Mouse (Mus musculus): ENCODE measurements around the gene Atg7. TPM values are rescaled to one million over a fixed set of nuclear protein-coding genes. Genes with fewer than 3 reads are reported as not detected.

Atg7 gene
- total and polyA plus RNA-seq, 2 experiments from 2014 or later, result 17.1 to 21.5 TPM

GRCm38 (mm10) chr6:114804866-114805265, 162.0 kb downstream of the Atg7 start:
- TF ChIP-seq CTCF (IDR thresholded peaks at IDR 0.05), result no peak
- no peaks in the 10 kb centered on the region for H3K4me1 ChIP-seq (ENCODE audit: insufficient read depth, low read length)
- ATAC-seq (ENCODE audit: low FRiP score) (no peak), DNase-seq (ENCODE audit: low spot score) (peak; percentile 15)
- H3K27ac ChIP-seq (ENCODE audit: low read depth, low read length), result no peak overlapping the region
- no peaks in the 10 kb centered on the region for H3K9me3 ChIP-seq (ENCODE audit: low read length)
- 53% methylated on average over 1 of the region's 1 CpGs for WGBS
- no peak overlapping the region for H3K4me3 ChIP-seq (ENCODE audit: low read depth, low read length)
- no peak overlapping the region for H3K9ac ChIP-seq (replicated peaks; ENCODE audit: low read length, poor library complexity, severe bottlenecking)
- H3K4me2 ChIP-seq (ENCODE audit: low read depth, low read length, poor library complexity, severe bottlenecking), result no peak overlapping the region
- H3K36me3 ChIP-seq (ENCODE audit: insufficient read depth, low read length), result no peaks in the 10 kb centered on the region
- H3K27me3 ChIP-seq (ENCODE audit: insufficient read depth, low read length), result no peaks in the 10 kb centered on the region

DNA sequence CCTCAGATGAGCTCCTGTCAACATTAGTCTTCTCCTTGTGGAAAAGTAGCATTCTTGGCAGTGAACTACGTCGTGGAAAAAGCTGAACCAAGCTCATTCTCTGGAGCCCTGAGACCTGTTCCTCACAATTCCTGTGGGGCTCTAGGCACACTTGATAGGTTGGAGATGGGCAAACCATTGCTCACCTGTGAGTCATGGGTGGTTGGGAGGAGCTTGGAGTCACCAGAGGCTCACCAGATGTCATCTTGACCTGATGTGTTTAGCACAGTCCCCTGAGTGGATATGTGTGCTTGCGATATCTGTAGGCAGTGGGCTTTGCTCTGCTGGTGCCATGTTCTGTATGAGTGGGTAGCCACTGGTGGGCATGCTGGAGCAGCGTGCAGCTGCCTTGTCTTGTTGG, 163.0 kb downstream of the Atg7 start:
- 90% methylated on average over 4 of the region's 4 CpGs for WGBS
- H3K9ac ChIP-seq (replicated peaks; ENCODE audit: low read length, poor library complexity, severe bottlenecking), result no peak overlapping the region
- H3K27me3 ChIP-seq (ENCODE audit: insufficient read depth, low read length), result no peaks in the 10 kb centered on the region
- no peaks in the 10 kb centered on the region for H3K36me3 ChIP-seq (ENCODE audit: insufficient read depth, low read length)
- H3K4me1 ChIP-seq (ENCODE audit: insufficient read depth, low read length), result no peaks in the 10 kb centered on the region
- TF ChIP-seq CTCF (IDR thresholded peaks at IDR 0.05), result no peak
- no peak overlapping the region for H3K4me2 ChIP-seq (ENCODE audit: low read depth, low read length, poor library complexity, severe bottlenecking)
- DNase-seq (ENCODE audit: low spot score) (no peak), ATAC-seq (ENCODE audit: low FRiP score) (no peak)
- no peak overlapping the region for H3K4me3 ChIP-seq (ENCODE audit: low read depth, low read length)
- no peaks in the 10 kb centered on the region for H3K9me3 ChIP-seq (ENCODE audit: low read length)
- no peak overlapping the region for H3K27ac ChIP-seq (ENCODE audit: low read depth, low read length)

DNA sequence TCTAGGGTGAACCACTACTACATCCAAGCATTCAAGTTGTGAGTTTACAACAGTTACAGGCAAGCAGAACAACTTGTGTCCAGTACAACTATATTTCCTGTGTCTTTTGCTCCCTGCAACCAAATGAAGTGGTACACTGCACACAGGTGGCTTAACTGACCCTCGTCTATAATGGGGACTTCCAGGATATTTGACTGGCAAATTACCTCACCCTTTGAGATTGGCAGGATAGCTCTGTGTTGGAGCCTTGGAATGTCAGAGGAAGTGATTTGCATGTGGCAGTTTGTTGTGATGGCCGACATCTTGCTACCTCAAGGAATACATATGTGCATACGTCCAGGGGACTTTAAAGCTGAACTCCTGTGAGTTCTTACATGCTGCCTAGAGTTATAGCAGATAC, 164.6 kb downstream of the Atg7 start:
- Histone ChIP-seq H3K27me3 (ENCODE audit: insufficient read depth, low read length) (no peaks in the 10 kb centered on the region), H3K9ac (replicated peaks; ENCODE audit: low read length, poor library complexity, severe bottlenecking) (no peak overlapping the region), H3K4me2 (ENCODE audit: low read depth, low read length, poor library complexity, severe bottlenecking) (no peak overlapping the region), H3K4me3 (ENCODE audit: low read depth, low read length) (no peak overlapping the region), H3K4me1 (ENCODE audit: insufficient read depth, low read length) (no peaks in the 10 kb centered on the region), H3K27ac (ENCODE audit: low read depth, low read length) (no peak overlapping the region), H3K9me3 (ENCODE audit: low read length) (no peaks in the 10 kb centered on the region), H3K36me3 (ENCODE audit: insufficient read depth, low read length) (no peaks in the 10 kb centered on the region)
- no peak for DNase-seq (ENCODE audit: low spot score)
- WGBS, result 87% methylated on average over 3 of the region's 3 CpGs
- no peak for TF ChIP-seq CTCF (IDR thresholded peaks at IDR 0.05)
- no peak for ATAC-seq (ENCODE audit: low FRiP score)

- 92% methylated on average over 3 of the region's 3 CpGs for WGBS
- no peak overlapping the region for H3K4me3 ChIP-seq (ENCODE audit: low read depth, low read length)
Measured at GRCm38 (mm10) chr6:114808654-114809430, 165.9 kb downstream of the Atg7 start.

DNA sequence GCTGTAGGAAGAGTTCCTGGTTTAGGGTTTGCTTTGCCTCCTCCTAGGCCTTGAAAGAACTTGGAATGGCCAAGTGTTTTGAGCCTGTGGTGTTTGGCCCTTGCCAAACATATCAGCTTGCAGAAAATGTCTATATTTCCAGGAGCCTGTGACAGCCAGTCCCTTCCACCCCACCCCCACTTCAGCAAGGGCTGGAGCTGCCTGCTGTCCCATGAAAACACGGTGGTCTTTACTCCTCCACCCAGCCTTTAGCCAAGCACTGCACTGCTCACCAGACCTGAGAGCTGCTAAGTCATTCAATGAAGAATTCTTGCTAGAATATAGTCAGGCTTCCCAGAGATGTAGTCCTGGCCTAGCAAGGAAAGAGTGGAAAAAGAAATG, 166.5 kb downstream of the Atg7 start:
- DNase-seq (ENCODE audit: low spot score) (no peak), ATAC-seq (ENCODE audit: low FRiP score) (no peak)
- H3K27me3 ChIP-seq (ENCODE audit: insufficient read depth, low read length), result no peaks in the 10 kb centered on the region
- H3K36me3 ChIP-seq (ENCODE audit: insufficient read depth, low read length), result no peaks in the 10 kb centered on the region
- no peak overlapping the region for H3K9ac ChIP-seq (replicated peaks; ENCODE audit: low read length, poor library complexity, severe bottlenecking)
- no peak for TF ChIP-seq CTCF (IDR thresholded peaks at IDR 0.05)
- no peak overlapping the region for H3K4me3 ChIP-seq (ENCODE audit: low read depth, low read length)
- no peaks in the 10 kb centered on the region for H3K4me1 ChIP-seq (ENCODE audit: insufficient read depth, low read length)
- WGBS, result 52% methylated on average over 1 of the region's 1 CpGs
- H3K27ac ChIP-seq (ENCODE audit: low read depth, low read length), result no peak overlapping the region
- H3K4me2 ChIP-seq (ENCODE audit: low read depth, low read length, poor library complexity, severe bottlenecking), result no peak overlapping the region
- no peaks in the 10 kb centered on the region for H3K9me3 ChIP-seq (ENCODE audit: low read length)

More at GRCm38 (mm10) chr6:114808654-114809430, 165.9 kb downstream of the Atg7 start:
- no peak overlapping the region for H3K9ac ChIP-seq (replicated peaks; ENCODE audit: low read length, poor library complexity, severe bottlenecking)
- H3K9me3 ChIP-seq (ENCODE audit: low read length), result no peaks in the 10 kb centered on the region
- DNase-seq (ENCODE audit: low spot score), result no peak
- ATAC-seq (ENCODE audit: low FRiP score), result no peak
- H3K27ac ChIP-seq (ENCODE audit: low read depth, low read length), result no peak overlapping the region
- no peak for TF ChIP-seq CTCF (IDR thresholded peaks at IDR 0.05)
- H3K4me1 ChIP-seq (ENCODE audit: insufficient read depth, low read length), result no peaks in the 10 kb centered on the region
- H3K36me3 ChIP-seq (ENCODE audit: insufficient read depth, low read length), result no peaks in the 10 kb centered on the region
- H3K27me3 ChIP-seq (ENCODE audit: insufficient read depth, low read length), result no peaks in the 10 kb centered on the region
- H3K4me2 ChIP-seq (ENCODE audit: low read depth, low read length, poor library complexity, severe bottlenecking), result no peak overlapping the region

DNA sequence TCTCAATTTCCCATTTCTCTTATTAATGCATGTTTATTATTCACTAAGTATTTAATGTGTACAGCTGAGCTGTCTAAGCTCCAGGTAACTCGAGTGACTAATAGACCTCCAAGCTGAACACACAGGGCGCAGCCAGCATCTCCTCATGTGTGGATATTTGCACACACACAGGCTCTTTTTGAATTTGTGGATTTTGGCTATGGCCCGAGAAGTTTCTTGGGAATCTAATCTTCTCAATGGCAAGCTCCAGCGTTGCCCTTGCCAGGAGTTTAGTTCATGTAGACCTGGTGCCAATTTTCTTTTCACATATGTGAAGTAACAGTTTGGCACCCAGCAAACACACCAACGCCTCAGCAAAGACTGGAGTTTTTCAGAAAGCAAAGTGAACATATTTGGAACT, 169.4 kb downstream of the Atg7 start:
- ATAC-seq (ENCODE audit: low FRiP score), result no peak
- Histone ChIP-seq H3K4me2 (ENCODE audit: low read depth, low read length, poor library complexity, severe bottlenecking) (no peak overlapping the region), H3K4me1 (ENCODE audit: insufficient read depth, low read length) (no peaks in the 10 kb centered on the region), H3K4me3 (ENCODE audit: low read depth, low read length) (no peak overlapping the region), H3K27ac (ENCODE audit: low read depth, low read length) (no peak overlapping the region), H3K36me3 (ENCODE audit: insufficient read depth, low read length) (no peaks in the 10 kb centered on the region), H3K9ac (replicated peaks; ENCODE audit: low read length, poor library complexity, severe bottlenecking) (no peak overlapping the region), H3K27me3 (ENCODE audit: insufficient read depth, low read length) (no peaks in the 10 kb centered on the region), H3K9me3 (ENCODE audit: low read length) (no peaks in the 10 kb centered on the region)
- no peak for TF ChIP-seq CTCF (IDR thresholded peaks at IDR 0.05)
- DNase-seq (ENCODE audit: low spot score), result peak; percentile 71
- WGBS, result 77% methylated on average over 5 of the region's 5 CpGs

All from midbrain, postnatal 0 days (tissue).